Mouse (Mus musculus) forebrain, embryonic 11.5 days (tissue): Measurements from ENCODE around the gene Ctnnbip1. TPM values are rescaled to one million over a fixed set of nuclear protein-coding genes. Genes with fewer than 3 reads are reported as not detected.

Experiments
- ATAC-seq: fragments of 200-750 bp; cut with Nextera tagmentation; replicated peaks from 2 replicates; pipeline ENCODE4 v1.8.0; 2017; ENCODE audit warnings: moderate TSS enrichment; ENCODE audit not compliant: low FRiP score
- DNase-seq: peaks from one replicate; pipeline ENCODE4 v3.0.0-alpha.2; 2017; ENCODE audit warnings: low spot score
- H3K27ac ChIP-seq: fragments of 300-500 bp; sonication (generic); 2 replicates; pipeline ENCODE4 v1.5.1; 2014; ENCODE audit warnings: low read depth, low read length
- H3K27me3 ChIP-seq: fragments of 300-500 bp; sonication (generic); 2 replicates; pipeline ENCODE4 v1.6.1; 2014; ENCODE audit warnings: mild to moderate bottlenecking, low read length, mixed read lengths; ENCODE audit not compliant: control insufficient read depth, insufficient read depth
- H3K36me3 ChIP-seq: fragments of 300-500 bp; sonication (generic); 2 replicates; pipeline ENCODE4 v1.6.1; 2014; ENCODE audit warnings: mild to moderate bottlenecking, low read length, moderate library complexity, mixed read lengths; ENCODE audit not compliant: control insufficient read depth, insufficient read depth
- H3K4me1 ChIP-seq: fragments of 300-500 bp; sonication (generic); replicated peaks from 2 replicates; pipeline ENCODE4 v1.6.1; 2014; ENCODE audit warnings: low read length, mixed read lengths; ENCODE audit not compliant: control insufficient read depth, insufficient read depth
- H3K4me2 ChIP-seq: fragments of 300-500 bp; sonication (generic); 2 replicates; pipeline ENCODE4 v1.6.1; 2014; ENCODE audit warnings: low read depth, mild to moderate bottlenecking, low read length, moderate library complexity, mixed read lengths; ENCODE audit not compliant: severe bottlenecking
- H3K4me3 ChIP-seq: fragments of 300-500 bp; sonication (generic); 2 replicates; pipeline ENCODE4 v1.5.1; 2014; ENCODE audit warnings: low read depth, low read length
- H3K9ac ChIP-seq: fragments of 300-500 bp; sonication (generic); 2 replicates; pipeline ENCODE4 v1.6.1; 2014; ENCODE audit warnings: low read length
- H3K9me3 ChIP-seq: fragments of 300-500 bp; sonication (generic); 2 replicates; pipeline ENCODE4 v1.6.1; 2016; ENCODE audit warnings: low read length, mixed read lengths; ENCODE audit not compliant: control insufficient read depth
- WGBS: fragments of 180-500 bp; shearing (Covaris S2); extraction: QIAGEN DNeasy Blood & Tissue Kit; methylation state at CpG from one replicate; pipeline ENCODE4 v1.1.7; 2014; 5-methylcytosine and 5-hydroxymethylcytosine counted together
- polyA plus RNA-seq: library from polyadenylated mRNA; unstranded; fragments of >200 nt; fragmentation: Nextera tagmentation; extraction: Ambion mirVana; gene quantifications from 2 replicates; pipeline ENCODE4 v1.2.1, GENCODE M21; 2014

Gene Ctnnbip1
- polyA plus RNA-seq, 1 experiment from 2014 or later: 71.7 TPM

DNA sequence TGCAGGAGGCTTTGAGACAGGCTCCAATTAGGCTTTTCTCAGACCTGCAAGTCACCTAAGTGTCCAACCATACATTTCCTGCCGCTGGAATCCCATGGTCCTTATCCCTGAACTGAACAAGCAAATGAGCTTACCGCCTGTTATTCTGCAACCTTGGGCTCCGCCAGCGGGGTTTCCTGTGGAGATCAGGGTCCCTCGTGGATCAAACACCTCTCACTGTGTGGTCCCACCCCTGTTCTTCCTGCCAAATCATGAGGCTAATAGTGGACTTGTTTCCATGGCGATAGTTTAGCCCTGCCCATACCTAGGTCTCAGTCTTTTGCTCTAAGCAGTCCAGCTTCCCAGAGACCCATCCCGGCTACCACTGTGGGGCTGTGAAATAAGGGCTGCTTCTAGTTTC lies 8.3 kb downstream of the Ctnnbip1 start:
- no peaks in the 10 kb centered on the region for H3K36me3 ChIP-seq
- DNase-seq (no peak), ATAC-seq (0 out of 2 replicates have a peak, but pooled peaks have one; percentile 44)
- H3K4me3 ChIP-seq: no peak overlapping the region
- WGBS: 31% methylated on average over 7 of the region's 7 CpGs
- H3K4me1 ChIP-seq: peaks cover 5% of the 10 kb centered on the region
- H3K9me3 ChIP-seq: no peaks in the 10 kb centered on the region
- H3K27ac ChIP-seq: no peak overlapping the region
- no peaks in the 10 kb centered on the region for H3K27me3 ChIP-seq
- no peak overlapping the region for H3K9ac ChIP-seq
- no peak overlapping the region for H3K4me2 ChIP-seq

DNA sequence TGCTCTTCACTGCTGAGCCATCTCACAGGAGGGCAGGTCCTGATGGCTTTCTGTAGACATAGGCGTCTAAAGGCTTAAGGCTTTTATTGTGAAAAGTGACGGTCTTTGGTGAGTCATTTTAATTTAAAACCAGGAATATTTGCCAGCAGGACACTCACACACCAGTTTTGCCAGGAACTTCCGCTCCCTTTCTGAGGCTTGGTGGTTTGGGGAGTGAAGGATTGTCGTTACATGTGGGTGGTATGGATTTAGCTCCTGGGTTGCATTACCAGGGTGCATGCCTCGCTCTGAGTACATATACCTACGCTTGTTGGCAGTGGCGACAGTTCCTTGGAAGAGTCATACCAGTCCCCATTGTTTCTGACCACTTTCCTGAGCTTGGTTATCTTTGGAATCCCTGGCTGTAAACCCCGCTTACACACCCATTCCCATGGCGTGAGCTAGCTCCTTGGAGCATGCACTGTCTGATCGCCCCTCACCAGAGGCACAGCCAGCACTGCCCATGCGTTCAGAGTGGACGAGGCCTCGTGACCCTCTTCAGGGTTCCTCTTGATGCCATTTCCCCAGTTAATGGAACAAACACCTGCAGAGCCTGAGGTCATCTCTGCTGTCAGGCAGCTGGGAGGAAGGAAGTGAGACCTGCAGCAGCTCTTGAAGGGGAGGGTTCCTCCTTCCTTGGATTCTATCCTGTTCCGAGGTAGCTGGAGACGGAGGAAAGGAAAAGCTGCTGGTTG lies 9.8 kb downstream of the Ctnnbip1 start:
- no peak for ATAC-seq
- 85% methylated on average over 15 of the region's 15 CpGs for WGBS
- H3K4me1 ChIP-seq: peaks cover 5% of the 10 kb centered on the region

DNA sequence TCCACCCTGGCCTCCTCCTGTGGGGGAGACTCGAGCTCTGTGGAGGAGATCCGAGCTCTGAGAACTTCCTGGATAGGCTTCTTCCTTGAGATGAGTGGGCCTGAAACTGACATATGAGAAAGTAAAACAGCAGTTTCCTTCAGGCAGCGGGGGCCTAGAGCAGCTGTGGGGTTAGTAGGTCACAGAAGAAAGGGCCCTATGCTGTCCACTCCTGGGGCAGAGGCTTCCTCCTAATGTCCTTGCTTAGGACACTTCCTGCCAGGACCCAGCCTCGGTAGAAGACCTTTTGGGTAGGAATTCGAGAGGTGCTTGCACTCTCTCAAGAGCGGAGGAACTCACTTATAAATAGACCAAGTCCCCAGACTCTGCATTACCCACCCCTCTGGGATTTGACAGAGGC lies 11.7 kb downstream of the Ctnnbip1 start:
- Histone ChIP-seq H3K4me3 (no peak overlapping the region), H3K27ac (no peak overlapping the region), H3K4me2 (no peak overlapping the region), H3K4me1 (peaks cover 2% of the 10 kb centered on the region), H3K27me3 (no peaks in the 10 kb centered on the region), H3K36me3 (no peaks in the 10 kb centered on the region), H3K9me3 (no peaks in the 10 kb centered on the region), H3K9ac (no peak overlapping the region)
- DNase-seq (no peak), ATAC-seq (no peak)
- whole genome bisulfite sequencing: 87% methylated on average over 6 of the region's 6 CpGs

More for the DNA sequence above, 9.8 kb downstream of the Ctnnbip1 start:
- Histone ChIP-seq H3K4me2 (no peak overlapping the region), H3K9me3 (no peaks in the 10 kb centered on the region), H3K27ac (no peak overlapping the region), H3K4me3 (no peak overlapping the region), H3K9ac (no peak overlapping the region), H3K36me3 (no peaks in the 10 kb centered on the region), H3K27me3 (no peaks in the 10 kb centered on the region)
- no peak for DNase-seq

DNA sequence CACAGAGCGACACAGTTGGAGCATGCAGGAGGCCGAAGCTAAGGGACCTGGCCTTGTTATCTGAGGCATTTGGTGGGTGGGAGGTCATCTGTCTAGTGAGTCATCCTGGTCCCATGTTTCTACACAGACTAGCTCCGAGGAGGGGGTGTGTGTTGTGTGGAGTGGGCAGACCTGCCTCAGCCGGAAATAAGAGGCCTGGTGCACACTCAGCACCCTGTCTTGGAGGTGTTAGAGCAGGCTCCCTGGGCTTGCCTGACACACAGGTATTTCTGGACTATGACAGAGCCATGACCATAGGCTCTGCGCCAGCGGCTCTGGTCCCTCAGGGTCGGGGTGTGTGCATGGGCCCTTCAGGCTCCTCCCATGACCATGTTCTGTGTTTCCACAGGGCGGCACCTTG lies 21.4 kb downstream of the Ctnnbip1 start:
- ATAC-seq (no peak), DNase-seq (no peak)
- H3K27ac ChIP-seq: no peak overlapping the region
- H3K27me3 ChIP-seq: no peaks in the 10 kb centered on the region
- H3K36me3 ChIP-seq: no peaks in the 10 kb centered on the region
- H3K4me1 ChIP-seq: no peaks in the 10 kb centered on the region
- H3K4me2 ChIP-seq: no peak overlapping the region
- no peak overlapping the region for H3K9ac ChIP-seq
- H3K9me3 ChIP-seq: no peaks in the 10 kb centered on the region
- 88% methylated on average over 8 of the region's 8 CpGs for WGBS
- H3K4me3 ChIP-seq: no peak overlapping the region

DNA sequence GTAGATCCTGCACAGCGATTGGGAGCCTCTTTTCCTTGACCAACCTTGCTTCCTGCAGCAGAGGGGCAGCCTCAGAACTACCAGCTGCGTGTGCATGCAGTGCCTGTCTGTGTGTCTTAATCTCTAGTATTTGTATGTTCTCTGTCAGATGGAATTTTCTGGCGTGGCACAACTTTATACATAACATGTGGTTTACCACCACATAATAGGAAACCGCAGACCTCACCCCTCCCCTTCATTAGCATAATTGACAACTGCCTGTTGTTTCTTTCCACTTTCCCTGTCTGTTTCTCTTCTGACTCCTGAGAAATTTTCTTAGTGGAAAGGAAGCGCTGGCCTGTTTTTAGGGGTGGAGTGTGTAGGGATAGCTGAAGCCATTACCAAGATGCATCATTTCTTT lies 23.9 kb downstream of the Ctnnbip1 start:
- ATAC-seq: no peak
- Histone ChIP-seq H3K4me1 (no peaks in the 10 kb centered on the region), H3K9ac (no peak overlapping the region), H3K9me3 (no peaks in the 10 kb centered on the region), H3K36me3 (no peaks in the 10 kb centered on the region), H3K4me2 (no peak overlapping the region), H3K27me3 (no peaks in the 10 kb centered on the region), H3K4me3 (no peak overlapping the region), H3K27ac (no peak overlapping the region)
- 74% methylated on average over 5 of the region's 5 CpGs for WGBS
- no peak for DNase-seq

DNA sequence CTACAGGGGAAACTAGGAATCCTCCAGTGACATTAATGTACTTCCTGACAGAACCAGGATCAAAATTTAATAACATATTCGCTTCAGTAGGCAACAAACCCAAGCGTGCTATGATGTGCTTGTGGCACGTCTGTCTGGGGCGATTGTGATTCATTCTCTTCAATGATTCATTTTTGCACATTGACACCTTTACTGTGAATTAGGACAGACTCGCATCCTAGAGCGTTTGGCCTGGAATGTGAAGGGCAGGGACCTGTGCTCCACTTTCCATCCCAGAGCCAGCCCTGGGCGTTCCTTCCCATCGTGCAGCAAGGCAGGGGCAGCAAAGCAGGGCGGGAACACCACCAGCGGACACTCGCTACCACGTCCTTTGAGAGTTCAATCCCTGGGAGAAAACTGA lies 24.4 kb downstream of the Ctnnbip1 start:
- Histone ChIP-seq H3K4me1 (no peaks in the 10 kb centered on the region), H3K9me3 (no peaks in the 10 kb centered on the region), H3K27ac (no peak overlapping the region), H3K4me2 (no peak overlapping the region), H3K27me3 (no peaks in the 10 kb centered on the region), H3K4me3 (no peak overlapping the region), H3K36me3 (no peaks in the 10 kb centered on the region), H3K9ac (no peak overlapping the region)
- DNase-seq: no peak
- ATAC-seq: 0 out of 2 replicates have a peak, but pooled peaks have one; percentile 24
- 82% methylated on average over 12 of the region's 12 CpGs for WGBS

DNA sequence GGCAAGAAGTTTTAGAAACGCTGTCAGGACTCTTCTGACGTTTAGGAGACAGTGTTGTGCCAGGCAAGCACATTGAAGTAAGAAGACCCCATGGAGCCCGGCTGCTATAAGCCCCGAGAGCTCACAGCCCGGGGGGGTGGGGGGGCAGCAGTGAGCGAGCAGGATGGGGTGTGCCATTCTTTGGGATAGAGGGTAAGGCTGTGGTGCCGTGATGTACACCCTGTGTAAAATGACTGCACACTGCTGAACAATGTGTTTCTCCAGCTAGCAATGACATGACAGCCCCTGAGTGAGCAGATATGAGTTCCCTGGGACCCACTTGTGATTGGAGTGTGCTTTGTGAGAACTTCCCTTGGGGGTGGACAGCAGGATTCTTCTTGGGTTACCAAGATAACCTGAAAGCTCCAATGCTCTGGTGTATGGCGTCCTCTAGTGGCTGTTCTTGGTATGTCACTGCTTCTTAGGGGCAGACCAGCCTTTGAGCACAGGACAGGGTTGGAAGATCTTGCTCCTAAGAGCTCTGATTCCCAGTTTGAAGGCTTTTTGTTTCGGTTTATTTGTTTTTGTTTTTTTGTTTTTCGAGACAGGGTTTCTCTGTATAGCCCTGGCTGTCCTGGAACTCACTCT lies 25.0 kb downstream of the Ctnnbip1 start:
- Histone ChIP-seq H3K4me1 (no peaks in the 10 kb centered on the region), H3K36me3 (no peaks in the 10 kb centered on the region), H3K4me2 (no peak overlapping the region), H3K4me3 (no peak overlapping the region), H3K9me3 (no peaks in the 10 kb centered on the region), H3K27ac (no peak overlapping the region), H3K9ac (no peak overlapping the region), H3K27me3 (no peaks in the 10 kb centered on the region)
- ATAC-seq (peak; percentile 42; the same call in 1 of the 2 replicates), DNase-seq (peak; percentile 90)
- WGBS: 51% methylated on average over 10 of the region's 10 CpGs

DNA sequence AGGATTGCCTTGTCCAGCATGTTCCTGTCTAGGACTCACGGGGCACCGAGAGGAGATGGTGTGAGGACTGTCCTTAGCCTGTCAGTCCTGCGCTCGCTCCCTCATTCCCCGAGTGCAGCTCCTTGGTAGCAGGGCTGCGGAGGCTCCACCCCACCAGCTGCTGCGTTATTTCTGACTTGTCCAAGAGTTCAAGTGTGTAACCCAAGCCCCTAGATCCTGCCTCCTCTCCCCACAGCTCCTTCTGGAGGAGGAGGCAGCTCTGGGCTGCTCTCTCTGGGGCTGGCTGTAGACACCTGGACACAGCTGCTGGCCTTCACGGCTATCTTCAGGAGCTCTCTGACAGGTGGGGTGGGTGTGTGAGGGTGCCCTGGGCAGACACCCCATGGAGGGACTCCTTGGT lies 26.9 kb downstream of the Ctnnbip1 start:
- Histone ChIP-seq H3K9ac (no peak overlapping the region), H3K4me1 (no peaks in the 10 kb centered on the region), H3K4me2 (no peak overlapping the region), H3K27me3 (no peaks in the 10 kb centered on the region), H3K4me3 (no peak overlapping the region), H3K9me3 (no peaks in the 10 kb centered on the region), H3K36me3 (no peaks in the 10 kb centered on the region), H3K27ac (no peak overlapping the region)
- ATAC-seq (no peak), DNase-seq (no peak)
- WGBS: 91% methylated on average over 8 of the region's 8 CpGs
